Mouse (Mus musculus) midbrain, embryonic 15.5 days (tissue): Measurements from ENCODE around the gene Krt14. TPM values are rescaled to one million over a fixed set of nuclear protein-coding genes. Genes with fewer than 3 reads are reported as not detected.
"Not testable (repeated sequence)": the region's sequence is repeated elsewhere in the genome, so short reads cannot be mapped to it uniquely, and the experiment has no call there.

ENCODE experiments used
- ATAC-seq: fragments of 200-750 bp; cut with Nextera tagmentation; replicated peaks from 2 replicates; pipeline ENCODE4 v1.8.0; 2017; ENCODE audit warnings: moderate TSS enrichment
- H3K27ac ChIP-seq: fragments of 300-500 bp; sonication (generic); 2 replicates; pipeline ENCODE4 v1.5.1; 2015; ENCODE audit warnings: mild to moderate bottlenecking, inconsistent platforms
- H3K27me3 ChIP-seq: fragments of 300-500 bp; sonication (generic); replicated peaks from 2 replicates; pipeline ENCODE4 v1.6.1; 2015; ENCODE audit warnings: inconsistent platforms
- H3K36me3 ChIP-seq: fragments of 300-500 bp; sonication (generic); replicated peaks from 2 replicates; pipeline ENCODE4 v1.6.1; 2015; ENCODE audit warnings: inconsistent platforms
- H3K4me1 ChIP-seq: fragments of 300-500 bp; sonication (generic); 2 replicates; pipeline ENCODE4 v1.6.1; 2015; ENCODE audit warnings: inconsistent platforms
- H3K4me2 ChIP-seq: fragments of 300-500 bp; sonication (generic); 2 replicates; pipeline ENCODE4 v1.6.1; 2015; ENCODE audit warnings: inconsistent platforms, mild to moderate bottlenecking, moderate library complexity
- H3K4me3 ChIP-seq: fragments of 300-500 bp; sonication (generic); 2 replicates; pipeline ENCODE4 v1.5.1; 2015; ENCODE audit warnings: mild to moderate bottlenecking, inconsistent platforms
- H3K9ac ChIP-seq: fragments of 300-500 bp; sonication (generic); 2 replicates; pipeline ENCODE4 v1.6.1; 2015; ENCODE audit warnings: mild to moderate bottlenecking, inconsistent platforms
- H3K9me3 ChIP-seq: fragments of 300-500 bp; sonication (generic); 2 replicates; pipeline ENCODE4 v1.6.1; 2016; ENCODE audit warnings: inconsistent platforms
- WGBS: fragments of 180-500 bp; shearing (Covaris S2); methylation state at CpG from one replicate; pipeline ENCODE4 v1.1.7; 2015; ENCODE audit warnings: mixed read lengths; 5-methylcytosine and 5-hydroxymethylcytosine counted together
- polyA plus RNA-seq: library from polyadenylated mRNA; unstranded; fragments of >200 nt; fragmentation: Nextera tagmentation; extraction: Ambion mirVana; gene quantifications from 2 replicates; pipeline ENCODE4 v1.2.1, GENCODE M21; 2015

Krt14 gene
- 0.26 and 6.1 TPM in 2 replicates for polyA plus RNA-seq

DNA sequence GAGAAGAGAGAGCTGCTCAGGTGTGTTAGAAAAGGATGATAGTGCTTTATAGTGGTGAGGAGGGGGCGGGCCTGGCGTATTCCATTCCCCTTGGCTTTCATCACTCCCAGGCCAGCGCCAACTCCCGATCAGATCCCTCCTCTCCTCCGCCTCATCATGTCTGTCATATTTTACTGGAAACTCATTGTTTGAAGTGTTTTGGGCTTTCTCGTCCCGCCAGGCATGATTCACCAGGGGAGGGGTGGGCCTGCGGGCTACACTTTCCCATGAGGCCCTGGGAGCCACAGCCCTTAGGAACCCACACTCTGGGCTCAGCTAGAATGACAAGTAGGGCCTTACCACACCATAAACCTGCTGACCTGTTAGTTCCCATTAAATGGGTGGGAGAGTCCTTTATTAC lies at the start of gene Krt14:
Gene Krt14 (minus strand): TSS at position 51 of the 400 bp plus-strand sequence.
- H3K4me2 ChIP-seq, result no peak within 1 kb of the TSS
- no peaks in the 10 kb centered on the region for H3K4me1 ChIP-seq
- no peaks in the 10 kb centered on the region; the same call in 1 of the 2 replicates for H3K9me3 ChIP-seq
- no peak within 1 kb of the TSS for H3K4me3 ChIP-seq
- WGBS, result 97% methylated on average over 8 of the region's 8 CpGs
- H3K27ac ChIP-seq, result no peak within 1 kb of the TSS
- no peak within 1 kb of the TSS for H3K9ac ChIP-seq
- no peaks in the 10 kb centered on the region for H3K27me3 ChIP-seq
- no peak for ATAC-seq
- no peaks in the 10 kb centered on the region for H3K36me3 ChIP-seq

DNA sequence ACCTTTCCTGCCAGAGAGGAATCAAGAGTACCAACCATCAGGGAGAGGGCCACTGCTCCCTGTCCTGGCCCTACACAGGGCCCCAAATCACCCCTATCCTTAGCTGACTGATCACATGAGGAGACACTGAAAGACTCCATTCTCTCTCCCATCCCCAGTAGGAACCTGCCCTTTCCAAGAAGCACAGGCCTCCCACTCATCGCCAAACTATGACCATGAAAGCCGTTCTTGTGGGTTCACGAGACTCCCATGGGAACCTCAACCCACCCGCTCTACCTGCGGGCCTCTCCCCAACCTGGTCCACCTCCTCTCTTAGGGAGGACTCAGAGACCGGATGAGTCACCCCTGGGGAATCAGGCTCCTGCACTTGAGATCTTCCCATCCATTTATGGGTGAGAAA lies 48.2 kb upstream of the Krt14 start:
- H3K4me2 ChIP-seq, result no peak overlapping the region
- no peak overlapping the region for H3K4me3 ChIP-seq
- H3K36me3 ChIP-seq, result no peaks in the 10 kb centered on the region
- no peaks in the 10 kb centered on the region for H3K9me3 ChIP-seq
- H3K27ac ChIP-seq, result no peak overlapping the region
- H3K27me3 ChIP-seq, result no peaks in the 10 kb centered on the region
- no peak overlapping the region for H3K9ac ChIP-seq
- WGBS, result 94% methylated on average over 6 of the region's 6 CpGs
- no peak for ATAC-seq
- no peaks in the 10 kb centered on the region; the same call in 1 of the 2 replicates for H3K4me1 ChIP-seq

DNA sequence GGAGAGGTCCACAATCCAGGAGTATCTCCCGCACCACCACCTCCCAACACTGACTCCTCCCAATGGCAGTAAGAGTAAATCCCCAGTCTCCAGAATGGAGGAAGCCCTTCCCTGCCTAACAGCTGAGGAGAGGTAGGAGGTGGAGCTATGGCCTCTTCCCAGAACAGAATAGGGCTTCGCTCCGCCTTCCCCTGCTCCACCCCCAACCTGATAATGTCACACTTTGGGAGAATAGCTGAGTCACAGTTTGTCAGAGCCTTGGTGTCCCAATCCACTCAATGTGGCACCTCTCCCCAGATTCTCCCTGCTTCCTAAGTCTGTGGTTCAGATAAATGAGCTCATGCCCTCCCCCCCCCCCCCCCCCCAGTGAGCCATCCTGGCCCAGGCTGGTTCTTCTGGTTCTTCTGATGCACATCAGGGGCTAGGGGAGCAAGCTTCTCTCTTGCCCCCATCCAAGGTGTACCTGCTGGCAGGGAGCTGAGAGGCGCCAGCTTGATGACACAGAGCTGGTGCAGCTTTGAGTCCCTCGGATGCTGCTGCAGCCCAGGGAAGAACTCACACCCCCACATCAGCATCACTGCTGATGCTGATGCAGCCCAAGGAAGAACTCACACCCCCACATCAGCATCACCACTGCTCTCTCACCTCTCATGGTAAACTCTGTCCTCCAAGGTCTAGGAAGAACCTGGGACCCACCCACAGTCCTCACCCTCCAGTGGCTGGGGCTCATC lies 47.2 kb upstream of the Krt14 start:
- H3K27ac ChIP-seq, result no peak overlapping the region
- no peak for ATAC-seq
- 73% methylated on average over 5 of the region's 5 CpGs for WGBS
- no peaks in the 10 kb centered on the region; the same call in 1 of the 2 replicates for H3K4me1 ChIP-seq
- H3K4me2 ChIP-seq, result no peak overlapping the region
- no peaks in the 10 kb centered on the region for H3K27me3 ChIP-seq
- no peak overlapping the region for H3K9ac ChIP-seq
- no peak overlapping the region for H3K4me3 ChIP-seq
- H3K36me3 ChIP-seq, result no peaks in the 10 kb centered on the region
- no peaks in the 10 kb centered on the region for H3K9me3 ChIP-seq

DNA sequence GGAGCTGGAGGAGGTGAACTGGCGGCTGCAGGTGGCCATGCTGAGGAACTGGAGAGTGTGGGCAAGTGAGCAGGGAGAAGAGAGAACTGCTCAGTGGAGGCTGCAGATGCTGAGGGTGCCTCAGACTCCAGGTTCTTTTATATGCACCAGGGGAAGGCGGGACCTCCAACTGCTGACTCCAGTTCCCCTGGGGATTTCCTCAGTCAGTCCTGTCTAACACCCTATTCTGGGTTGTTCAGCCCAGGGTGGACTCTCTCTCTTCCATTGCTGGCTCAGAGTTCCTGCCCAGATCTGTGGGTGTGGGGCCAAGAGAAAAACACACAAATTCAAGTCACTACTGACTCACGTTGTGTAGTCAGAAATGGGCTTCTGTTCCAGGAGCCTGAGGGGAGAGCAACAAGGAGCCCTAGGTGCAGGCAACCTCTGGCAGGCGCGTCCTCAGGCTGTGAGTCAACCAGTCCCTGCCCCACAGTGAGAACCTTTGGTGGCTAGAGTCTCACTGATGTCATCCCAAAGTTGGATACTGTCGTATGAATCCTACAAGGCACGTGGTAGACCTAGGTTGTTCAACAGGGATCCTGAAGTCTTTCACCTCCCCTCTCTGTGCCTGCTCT lies 41.6 kb upstream of the Krt14 start, which contains the start of gene Krt16:
Gene Krt16 (minus strand): TSS at position 51 of the 614 bp plus-strand sequence.
- H3K4me1 ChIP-seq, result no peaks in the 10 kb centered on the region
- H3K27me3 ChIP-seq, result no peaks in the 10 kb centered on the region
- no peak within 1 kb of the TSS for H3K4me3 ChIP-seq
- H3K4me2 ChIP-seq, result no peak within 1 kb of the TSS
- no peaks in the 10 kb centered on the region for H3K9me3 ChIP-seq
- no peaks in the 10 kb centered on the region for H3K36me3 ChIP-seq
- H3K27ac ChIP-seq, result no peak within 1 kb of the TSS
- ATAC-seq, result no peak
- WGBS, result 86% methylated on average over 7 of the region's 7 CpGs
- no peak within 1 kb of the TSS for H3K9ac ChIP-seq

DNA sequence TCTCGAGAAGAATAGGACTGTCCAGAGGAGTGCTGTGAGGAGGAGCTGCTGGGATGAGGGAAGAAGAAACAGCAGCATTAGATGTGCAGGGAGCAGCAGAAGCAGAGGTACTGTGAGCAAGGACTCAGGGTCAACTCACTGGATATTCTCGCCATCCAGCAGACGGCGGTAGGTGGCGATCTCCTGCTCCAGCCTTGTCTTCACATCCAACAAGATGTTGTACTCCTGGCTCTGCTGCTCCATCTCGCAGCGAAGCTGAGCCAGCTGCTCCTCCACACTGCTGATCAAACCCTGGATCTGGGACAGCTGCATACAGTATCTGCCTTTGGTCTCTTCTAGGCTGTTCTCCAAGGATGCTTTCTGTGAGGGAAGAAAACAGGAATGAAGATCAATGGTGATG lies 39.1 kb upstream of the Krt14 start:
- H3K9ac ChIP-seq, H3K4me1 ChIP-seq, H3K36me3 ChIP-seq, H3K4me3 ChIP-seq, H3K27me3 ChIP-seq, ATAC-seq, H3K9me3 ChIP-seq, H3K27ac ChIP-seq, H3K4me2 ChIP-seq: not testable (repeated sequence)
- WGBS, result 74% methylated on average over 7 of the region's 7 CpGs

DNA sequence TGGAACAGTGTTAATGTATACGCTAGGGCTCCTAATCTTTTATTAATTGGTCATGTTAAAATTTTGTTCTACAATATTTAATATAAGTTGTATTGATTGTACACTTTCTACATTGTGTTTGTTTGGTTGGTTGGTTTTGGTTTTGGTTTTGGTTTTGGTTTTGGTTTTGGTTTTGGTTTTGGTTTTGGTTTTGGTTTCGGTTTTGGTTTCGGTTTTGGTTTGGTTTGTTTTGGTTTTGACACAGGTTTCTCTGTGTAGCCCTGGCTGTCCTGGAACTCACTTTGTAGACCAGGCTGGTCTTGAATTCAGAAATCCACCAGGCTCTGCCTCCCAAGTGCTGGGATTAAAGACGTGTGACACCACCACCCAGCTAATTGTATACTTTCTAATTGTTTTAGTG lies 32.9 kb upstream of the Krt14 start:
- H3K9me3 ChIP-seq, H3K4me3 ChIP-seq, H3K4me1 ChIP-seq, ATAC-seq, H3K9ac ChIP-seq, H3K27me3 ChIP-seq, H3K4me2 ChIP-seq, H3K36me3 ChIP-seq, H3K27ac ChIP-seq: not testable (repeated sequence)
- 89% methylated on average over 4 of the region's 4 CpGs for WGBS

DNA sequence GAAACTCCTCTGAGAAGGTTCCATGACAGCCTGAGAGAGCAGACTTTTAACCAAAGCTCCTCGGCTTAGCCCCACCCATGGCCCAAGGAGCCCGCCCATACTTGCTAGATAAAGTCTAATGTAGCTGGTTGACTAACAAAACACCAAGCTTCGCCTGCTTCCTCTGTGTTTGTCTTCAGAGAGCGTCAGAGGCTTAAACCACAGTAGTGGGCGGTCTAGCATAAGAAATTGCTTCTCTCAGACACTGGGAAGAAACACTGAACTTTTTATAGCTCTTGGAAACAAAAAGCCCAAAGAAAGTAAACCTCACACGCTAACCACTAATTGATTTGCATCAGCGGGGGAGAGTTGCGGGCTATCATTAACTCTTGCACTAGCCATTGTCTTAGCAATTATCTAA lies 14.4 kb upstream of the Krt14 start:
- Histone ChIP-seq H3K9me3 (no peaks in the 10 kb centered on the region), H3K36me3 (no peaks in the 10 kb centered on the region), H3K4me2 (no peak overlapping the region), H3K9ac (no peak overlapping the region), H3K27me3 (no peaks in the 10 kb centered on the region), H3K4me1 (no peaks in the 10 kb centered on the region), H3K4me3 (no peak overlapping the region), H3K27ac (no peak overlapping the region)
- ATAC-seq, result no peak
- WGBS, result 69% methylated on average over 8 of the region's 8 CpGs

DNA sequence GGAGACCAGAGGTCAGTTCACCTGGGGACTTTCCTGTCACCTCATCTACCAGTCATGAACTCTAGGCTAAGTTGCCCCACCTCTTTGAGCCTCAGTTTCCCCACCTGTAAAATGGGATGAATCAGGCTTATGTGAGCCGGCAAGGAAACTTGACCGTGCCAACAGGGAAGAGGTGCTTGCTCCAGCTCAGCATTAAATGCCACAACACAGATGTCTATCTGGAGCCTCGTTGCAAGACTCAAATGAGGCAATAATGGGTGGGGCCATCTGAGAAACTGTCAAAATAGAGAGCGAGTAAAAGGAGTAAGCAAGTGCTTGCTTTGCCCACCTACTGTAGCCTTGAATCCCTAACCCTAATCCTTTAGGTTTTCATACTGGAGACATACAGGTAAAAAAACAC lies 12.0 kb upstream of the Krt14 start:
- H3K4me1 ChIP-seq, result no peaks in the 10 kb centered on the region
- H3K27me3 ChIP-seq, result no peaks in the 10 kb centered on the region
- ATAC-seq, result no peak
- H3K27ac ChIP-seq, result no peak overlapping the region
- no peaks in the 10 kb centered on the region for H3K9me3 ChIP-seq
- 86% methylated on average over 4 of the region's 4 CpGs for WGBS
- H3K36me3 ChIP-seq, result no peaks in the 10 kb centered on the region
- no peak overlapping the region for H3K4me2 ChIP-seq
- no peak overlapping the region for H3K4me3 ChIP-seq
- H3K9ac ChIP-seq, result no peak overlapping the region

DNA sequence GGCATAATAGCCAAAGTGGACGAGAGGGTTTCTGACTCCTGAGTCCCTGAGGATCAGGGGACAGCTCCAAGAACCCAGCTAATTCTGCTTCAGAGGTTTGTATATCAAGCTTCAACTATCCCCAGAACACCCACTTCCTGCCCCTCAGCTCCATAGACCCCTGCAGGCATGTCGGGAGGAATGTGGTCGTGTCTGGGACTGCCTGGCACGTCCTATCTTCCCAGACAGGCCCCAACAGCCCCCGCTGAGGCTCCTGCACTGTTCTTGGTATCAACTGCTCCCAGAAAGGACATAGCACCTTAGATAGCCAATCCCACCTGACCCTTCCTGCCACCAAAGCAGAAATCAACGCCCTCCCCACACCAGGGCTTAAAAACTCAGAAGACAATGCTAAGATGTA lies 1.2 kb upstream of the Krt14 start:
- Histone ChIP-seq H3K9me3 (no peaks in the 10 kb centered on the region; the same call in 1 of the 2 replicates), H3K4me1 (no peaks in the 10 kb centered on the region), H3K36me3 (no peaks in the 10 kb centered on the region), H3K4me3 (no peak overlapping the region), H3K9ac (no peak overlapping the region), H3K27me3 (no peaks in the 10 kb centered on the region), H3K27ac (no peak overlapping the region), H3K4me2 (no peak overlapping the region)
- 66% methylated on average over 6 of the region's 6 CpGs for WGBS
- no peak for ATAC-seq

DNA sequence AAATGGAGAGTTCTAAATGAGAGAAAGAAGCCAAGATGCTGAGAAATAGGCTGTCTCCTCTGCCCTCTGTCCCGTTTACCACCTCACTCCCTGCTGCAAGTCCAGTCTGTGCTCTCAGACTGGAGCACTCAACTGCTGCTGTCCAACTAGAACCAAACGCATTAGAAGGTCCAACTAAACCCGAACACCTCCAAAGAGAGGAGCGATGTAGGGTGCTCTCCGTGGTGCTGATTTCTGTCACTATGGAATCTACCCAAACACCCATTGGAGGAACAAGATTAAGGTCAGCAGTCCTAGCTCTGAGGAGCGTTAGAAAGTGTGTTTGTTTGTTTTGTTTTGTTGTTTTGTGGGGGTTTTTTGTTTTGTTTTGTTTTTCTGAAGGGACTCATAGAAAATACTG lies 3.9 kb downstream of the Krt14 start:
- WGBS, result 23% methylated on average over 6 of the region's 6 CpGs
- no peaks in the 10 kb centered on the region; the same call in 1 of the 2 replicates for H3K9me3 ChIP-seq

DNA sequence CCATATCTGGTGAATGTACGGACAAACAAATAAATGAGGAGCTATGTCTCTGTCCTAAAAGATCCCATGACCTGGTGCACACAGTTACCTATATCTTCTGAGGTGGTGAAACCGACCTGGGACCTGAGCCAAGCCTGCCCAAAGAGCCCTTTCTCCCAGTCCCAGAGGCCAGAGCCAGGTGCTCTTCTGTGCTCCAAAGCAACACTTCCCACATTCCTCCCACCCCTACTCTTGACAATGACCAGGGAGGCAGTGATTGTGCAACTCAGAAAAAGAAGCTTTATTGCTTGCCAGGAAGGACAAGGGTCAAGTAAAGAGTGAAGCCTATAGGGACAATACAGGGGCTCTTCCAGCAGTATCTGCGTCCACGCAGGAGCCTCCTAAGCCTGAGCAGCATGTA lies 4.4 kb downstream of the Krt14 start:
- Histone ChIP-seq H3K36me3 (no peaks in the 10 kb centered on the region), H3K9me3 (no peaks in the 10 kb centered on the region; the same call in 1 of the 2 replicates), H3K9ac (no peak overlapping the region), H3K27me3 (no peaks in the 10 kb centered on the region), H3K27ac (no peak overlapping the region), H3K4me1 (no peaks in the 10 kb centered on the region), H3K4me2 (no peak overlapping the region), H3K4me3 (no peak overlapping the region)
- no peak for ATAC-seq
- 81% methylated on average over 4 of the region's 4 CpGs for WGBS

More for the DNA sequence above, 3.9 kb downstream of the Krt14 start:
- Histone ChIP-seq H3K4me2 (no peak overlapping the region), H3K4me3 (no peak overlapping the region), H3K4me1 (no peaks in the 10 kb centered on the region), H3K27ac (no peak overlapping the region), H3K36me3 (no peaks in the 10 kb centered on the region), H3K27me3 (no peaks in the 10 kb centered on the region), H3K9ac (no peak overlapping the region)
- ATAC-seq, result no peak

DNA sequence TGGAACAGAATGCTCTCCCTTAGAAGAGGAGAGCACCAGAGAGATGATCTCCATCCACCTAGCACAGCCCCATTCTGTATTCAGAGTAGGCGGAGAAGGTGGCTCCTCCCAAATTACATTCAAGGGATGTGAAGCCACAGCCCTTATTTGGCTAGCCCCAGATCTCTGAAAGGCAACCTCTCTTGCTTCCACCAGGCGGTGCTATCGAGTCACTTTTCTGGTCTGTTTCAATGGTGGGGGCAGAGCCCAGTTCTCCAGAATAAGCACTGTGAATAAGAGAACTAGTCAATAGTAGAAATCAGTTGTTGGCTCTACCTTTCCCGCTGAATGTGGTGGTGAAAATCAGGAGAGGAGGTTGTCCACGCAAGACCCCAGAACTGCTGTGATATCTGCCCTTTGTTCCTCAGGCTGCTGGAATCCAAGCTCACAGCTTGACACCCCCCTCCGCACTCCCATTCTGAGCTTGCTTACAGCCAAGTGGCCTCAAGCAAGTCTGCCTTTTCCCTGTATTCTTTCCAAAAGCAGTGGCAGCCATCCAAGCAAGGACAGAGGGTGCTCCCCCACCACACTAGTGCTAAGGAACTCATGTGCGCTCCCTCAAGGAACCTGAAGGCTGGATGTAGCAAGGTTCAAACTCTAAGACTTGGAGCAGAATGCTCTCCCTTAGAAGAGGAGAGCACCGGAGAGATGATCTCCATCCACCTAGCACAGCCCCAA lies 7.1 kb downstream of the Krt14 start:
- H3K36me3 ChIP-seq, result no peaks in the 10 kb centered on the region
- no peaks in the 10 kb centered on the region for H3K27me3 ChIP-seq
- 51% methylated on average over 8 of the region's 8 CpGs for WGBS
- H3K9me3 ChIP-seq, result no peaks in the 10 kb centered on the region; the same call in 1 of the 2 replicates
- no peak overlapping the region for H3K4me3 ChIP-seq
- no peak overlapping the region for H3K4me2 ChIP-seq
- no peak overlapping the region for H3K27ac ChIP-seq
- ATAC-seq, result no peak
- no peak overlapping the region for H3K9ac ChIP-seq
- no peaks in the 10 kb centered on the region for H3K4me1 ChIP-seq
